Mouse (Mus musculus) kidney, postnatal 14 days (tissue): Measurements from ENCODE around the gene Olfr288.

ENCODE experiments used
- DNase-seq: peaks from one replicate; pipeline ENCODE4 v3.0.0; 2022; ENCODE audit warnings: mixed read lengths

Gene Olfr288

DNA sequence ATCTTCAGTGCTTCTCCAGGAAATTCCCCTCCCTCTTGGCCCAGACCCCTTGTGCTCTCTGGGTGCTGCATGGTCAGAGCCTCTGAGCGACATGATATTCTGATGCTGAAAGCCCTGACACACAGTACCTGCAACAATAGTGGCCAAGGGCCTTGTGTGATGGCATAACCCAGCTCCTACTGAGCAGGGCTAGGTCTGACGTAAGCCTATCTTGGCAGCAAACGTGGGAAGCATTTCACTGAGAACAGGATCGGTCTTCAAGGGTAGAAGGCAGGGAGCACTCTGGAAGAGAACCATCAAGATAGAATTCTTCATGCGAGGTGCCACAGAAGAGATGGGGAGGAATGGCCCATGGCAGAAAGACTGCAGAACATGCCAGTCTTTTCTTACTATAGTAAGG, 29.8 kb downstream of the Olfr288 start, which contains the start of gene Asb8:
TSS of gene Asb8 (minus strand) at position 101 of the 400 bp plus-strand sequence.
- no peak for DNase-seq

DNA sequence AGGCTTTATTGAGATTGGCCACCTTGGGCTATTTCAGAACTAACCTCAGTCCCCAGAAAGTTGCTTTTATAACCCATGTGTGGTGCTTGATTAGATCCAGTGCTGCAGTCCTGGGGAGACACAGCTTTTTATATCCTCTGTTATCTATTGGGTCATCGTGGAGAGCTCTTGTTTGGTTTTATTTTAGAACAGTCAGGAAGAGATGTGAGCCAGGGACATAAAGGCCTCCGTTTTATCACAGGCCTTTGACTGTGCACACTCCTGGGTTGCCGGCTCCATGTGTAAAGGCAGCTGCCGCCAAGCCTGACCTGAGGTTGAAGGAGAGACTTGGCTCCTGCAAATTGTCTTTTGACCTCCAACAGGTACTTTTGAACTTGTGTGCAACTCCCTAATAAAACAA, 32.8 kb downstream of the Olfr288 start:
- DNase-seq: no peak

DNA sequence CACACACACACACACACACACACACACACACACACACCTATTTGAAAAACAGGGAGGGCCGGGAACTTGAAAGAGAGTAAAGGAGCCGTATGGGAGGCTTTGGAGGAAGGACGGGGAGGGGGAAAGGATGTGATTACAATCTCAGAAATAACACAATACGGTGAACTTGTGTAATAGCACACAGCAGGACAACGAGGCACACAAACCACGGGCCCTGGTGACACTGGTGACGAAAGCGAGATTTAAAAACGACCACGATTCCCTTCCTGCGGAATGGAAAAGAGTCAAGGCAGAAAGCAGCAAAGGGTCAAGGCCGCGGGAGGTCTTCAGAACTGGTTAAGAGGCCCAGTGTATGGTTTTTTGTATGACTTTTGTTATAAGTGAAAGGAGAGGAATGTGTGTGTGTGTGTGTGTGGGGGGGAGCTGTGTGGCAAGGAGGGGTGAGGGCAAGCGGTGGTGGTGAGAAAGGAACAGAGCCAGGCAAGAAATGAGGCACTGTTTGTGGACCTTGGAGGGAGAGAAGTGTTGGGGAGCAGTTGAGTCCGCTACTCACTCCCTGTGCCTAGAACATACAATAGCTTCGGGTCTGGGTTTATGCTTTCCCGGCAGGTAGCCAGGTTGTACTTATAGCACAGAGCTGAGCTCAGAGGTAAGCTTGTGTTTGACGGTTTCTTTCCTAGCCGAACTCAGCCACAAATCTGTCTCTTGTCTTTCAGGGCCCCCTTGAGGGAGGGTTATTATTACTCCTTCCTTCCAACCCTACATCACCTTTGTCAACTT, 34.1 kb downstream of the Olfr288 start:
- no peak for DNase-seq

DNA sequence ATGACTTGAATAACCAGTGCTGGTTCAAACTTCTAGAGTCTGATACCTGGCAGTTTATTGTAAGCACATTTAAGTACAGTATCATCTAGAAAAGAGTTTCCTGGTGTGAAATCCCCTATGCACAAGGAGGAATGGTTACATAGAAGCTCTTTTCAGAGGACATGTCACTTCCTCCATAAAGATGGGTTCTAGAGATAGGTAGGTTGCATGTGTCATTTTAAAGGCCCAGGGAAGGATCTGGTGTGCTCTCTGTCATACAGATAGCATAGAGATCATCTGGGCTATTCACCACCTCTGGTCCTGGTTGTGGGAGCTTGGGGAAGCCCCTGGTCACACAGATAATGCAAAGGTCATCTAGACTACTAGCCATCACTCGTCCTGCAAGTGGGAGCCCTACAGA, 38.1 kb downstream of the Olfr288 start:
- DNase-seq: no peak

DNA sequence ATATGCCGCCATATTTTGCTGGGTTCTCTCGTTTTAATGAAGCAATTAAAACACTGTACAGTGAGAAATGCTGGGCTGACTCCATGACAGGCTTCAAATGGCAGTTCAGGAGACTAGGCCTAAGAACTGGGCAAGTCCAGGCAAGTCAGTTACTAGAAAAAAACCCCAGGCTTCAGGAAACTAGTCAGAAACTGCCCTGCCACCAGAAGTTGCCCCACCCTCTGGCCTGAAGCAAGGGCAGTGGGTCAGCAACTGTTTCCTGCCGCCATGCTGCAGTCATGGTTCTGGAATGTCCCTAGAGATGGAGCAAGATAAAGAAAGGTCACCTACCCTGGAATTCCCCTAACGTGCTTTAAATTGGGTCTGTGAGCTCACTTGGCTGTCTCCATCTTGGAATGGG, 39.4 kb downstream of the Olfr288 start:
- no peak for DNase-seq

DNA sequence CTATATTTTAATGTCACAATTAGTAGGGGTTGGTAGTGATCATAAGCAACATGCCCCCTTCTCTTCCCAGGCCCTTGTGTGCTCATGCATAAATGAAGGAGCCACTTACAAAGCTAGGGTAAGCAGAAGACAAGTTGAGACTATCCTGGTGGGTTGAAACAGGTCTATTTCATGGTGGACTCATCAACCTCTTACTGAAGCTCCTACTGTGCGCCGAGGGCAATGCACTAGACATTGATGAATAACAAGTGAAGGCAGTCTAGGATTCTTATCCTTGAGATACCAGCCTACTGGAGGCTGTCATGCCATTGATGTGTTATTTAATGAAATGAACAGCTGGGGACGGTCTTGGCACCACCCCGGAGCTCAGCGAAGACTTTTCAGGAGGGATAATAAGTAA, 40.1 kb downstream of the Olfr288 start:
- DNase-seq: no peak

DNA sequence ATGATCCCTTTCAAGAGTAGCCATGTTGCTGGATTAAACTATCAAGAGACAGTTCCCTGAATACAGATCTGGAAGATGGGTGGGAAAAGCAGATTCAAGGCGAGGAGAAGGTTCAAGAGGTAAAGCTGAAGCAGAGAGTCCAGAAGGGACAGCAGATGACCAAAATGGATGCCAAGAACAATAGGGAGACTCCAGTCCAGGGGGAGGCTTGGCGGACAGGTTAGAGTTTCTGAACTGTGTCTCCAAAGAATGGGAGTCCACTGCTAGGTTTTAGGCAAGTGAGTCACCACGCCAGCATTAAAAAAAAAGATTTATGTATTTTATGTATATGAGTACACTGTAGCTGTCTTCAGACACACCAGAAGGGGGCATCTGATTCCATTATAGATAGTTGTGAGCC, 40.7 kb downstream of the Olfr288 start:
- DNase-seq: no peak

DNA sequence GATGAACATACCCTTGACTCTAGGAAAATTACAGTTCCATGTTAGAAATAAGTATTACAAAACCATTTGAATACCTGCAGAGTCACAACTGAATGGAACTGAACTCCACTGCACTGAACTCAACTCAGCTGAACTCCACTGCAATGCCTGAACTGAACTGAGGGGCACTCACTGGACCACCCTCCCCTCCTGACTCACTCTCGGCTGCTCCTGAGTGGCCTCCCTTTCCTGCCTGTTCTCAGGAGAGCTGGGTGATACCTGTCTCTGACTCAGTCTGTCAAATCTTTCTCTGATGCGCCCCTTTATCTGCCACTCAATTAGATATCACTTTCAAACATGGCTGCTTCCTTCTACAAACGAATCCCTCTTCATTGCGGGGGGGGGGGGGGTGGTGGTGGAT, 41.2 kb downstream of the Olfr288 start:
- no peak for DNase-seq

DNA sequence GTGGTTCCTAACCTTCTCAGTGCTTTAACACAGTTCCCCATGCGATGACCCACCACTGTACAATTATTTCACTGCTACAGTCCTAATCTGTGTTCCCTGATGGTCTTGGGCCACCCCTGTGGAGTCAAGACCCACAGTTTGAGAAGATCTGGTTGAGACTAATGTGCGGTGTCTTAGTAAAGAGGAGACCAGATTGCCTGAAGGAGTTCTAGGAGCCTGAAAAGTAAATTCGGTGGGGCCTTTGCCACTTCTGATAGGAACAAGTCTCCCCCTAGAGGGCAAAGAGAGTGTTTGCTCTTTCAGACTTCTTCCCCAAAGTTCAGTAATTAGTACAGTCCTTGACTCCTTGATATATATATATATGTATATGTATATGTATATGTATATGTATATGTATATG, 41.7 kb downstream of the Olfr288 start:
- peak; percentile 38 for DNase-seq

DNA sequence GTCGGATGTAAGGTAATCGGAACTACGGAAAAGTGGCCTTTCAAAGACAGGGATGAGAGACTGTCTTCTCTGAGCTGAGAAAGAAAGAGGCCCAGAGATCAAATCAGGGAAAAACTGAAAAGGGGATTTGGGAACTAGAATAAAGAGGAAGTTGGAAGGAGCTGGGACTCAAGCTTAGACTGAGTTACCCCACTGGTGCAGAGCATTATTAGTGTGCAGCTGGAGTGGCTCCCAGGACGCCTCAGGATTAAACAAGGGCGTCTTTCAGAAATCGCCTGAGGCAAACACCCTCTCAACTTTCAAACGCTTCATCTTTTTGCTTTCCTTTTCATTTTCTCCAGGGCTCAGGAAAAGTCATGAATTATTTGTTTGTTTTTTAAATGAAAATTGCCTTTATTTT, 42.4 kb downstream of the Olfr288 start:
- DNase-seq: no peak

DNA sequence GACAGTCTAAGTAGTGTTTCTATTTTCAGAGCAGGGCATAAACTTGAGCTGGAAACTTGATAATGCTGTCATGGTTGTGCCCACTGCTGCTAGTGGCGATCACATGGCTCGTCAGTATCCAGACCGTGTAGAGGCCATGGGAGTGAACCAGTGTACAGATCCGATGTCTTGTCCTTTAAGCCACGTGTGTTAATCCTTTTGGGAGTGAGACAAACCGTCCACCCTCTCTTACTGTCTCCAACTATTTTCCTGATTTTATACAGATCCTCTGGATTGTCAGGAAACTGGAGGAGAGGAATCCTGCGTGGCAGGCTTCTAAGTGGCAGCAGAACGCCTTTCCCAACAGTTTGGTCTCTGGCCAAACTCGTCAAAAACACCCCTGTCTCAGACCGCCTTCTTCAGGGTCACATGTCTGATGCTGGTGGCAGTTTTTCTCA, 46.2 kb downstream of the Olfr288 start:
- DNase-seq: no peak

DNA sequence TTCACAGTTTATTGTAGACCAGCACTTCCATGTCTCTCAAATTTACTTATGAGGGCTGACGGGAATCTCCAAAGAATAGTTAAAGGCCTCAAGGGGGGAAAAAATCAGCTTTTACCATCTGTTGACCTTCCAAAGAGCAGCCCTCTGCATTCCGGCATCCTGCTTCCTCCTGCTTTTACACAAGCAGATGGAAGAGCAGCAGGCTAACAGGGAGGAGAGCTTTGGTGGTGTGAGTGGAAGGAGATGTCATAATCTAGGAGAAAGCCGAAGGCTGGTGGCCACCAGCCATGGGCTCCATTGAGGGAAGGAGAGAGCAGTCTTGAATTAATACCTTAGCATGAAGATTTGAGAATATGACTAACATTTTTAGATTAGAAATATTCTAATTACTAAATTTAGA, 47.0 kb downstream of the Olfr288 start:
- DNase-seq: no peak

DNA sequence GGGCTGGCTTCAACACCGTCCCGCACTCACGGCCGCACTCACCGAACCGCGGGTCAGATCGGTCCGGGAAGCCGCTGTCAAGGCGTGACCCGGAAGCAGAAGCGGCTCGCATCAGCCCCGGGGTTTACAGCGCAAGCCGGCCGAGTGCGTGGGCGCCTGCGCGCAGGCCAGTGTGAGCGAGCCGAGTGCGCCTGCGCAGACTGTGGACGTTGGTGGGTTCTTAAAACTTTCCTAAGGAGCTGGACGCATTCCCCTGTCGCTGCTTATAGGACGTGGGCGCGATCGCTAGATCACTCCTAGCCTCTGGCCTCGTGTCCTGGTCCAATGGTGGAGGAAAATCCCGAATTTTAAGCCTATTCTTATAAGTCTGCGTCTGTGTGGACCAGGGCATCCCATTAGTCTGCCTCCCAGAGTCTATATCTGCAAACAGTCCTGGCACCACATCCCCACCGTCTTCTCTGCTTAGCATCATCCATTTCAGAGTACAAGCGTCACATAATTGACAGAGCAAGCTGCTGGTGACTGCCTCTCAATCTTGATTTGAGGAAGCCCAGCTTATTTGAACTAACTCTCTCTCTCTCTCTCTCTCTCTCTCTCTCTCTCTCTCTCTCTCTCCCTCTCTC, 49.7 kb downstream of the Olfr288 start:
- peak; percentile 96 for DNase-seq

DNA sequence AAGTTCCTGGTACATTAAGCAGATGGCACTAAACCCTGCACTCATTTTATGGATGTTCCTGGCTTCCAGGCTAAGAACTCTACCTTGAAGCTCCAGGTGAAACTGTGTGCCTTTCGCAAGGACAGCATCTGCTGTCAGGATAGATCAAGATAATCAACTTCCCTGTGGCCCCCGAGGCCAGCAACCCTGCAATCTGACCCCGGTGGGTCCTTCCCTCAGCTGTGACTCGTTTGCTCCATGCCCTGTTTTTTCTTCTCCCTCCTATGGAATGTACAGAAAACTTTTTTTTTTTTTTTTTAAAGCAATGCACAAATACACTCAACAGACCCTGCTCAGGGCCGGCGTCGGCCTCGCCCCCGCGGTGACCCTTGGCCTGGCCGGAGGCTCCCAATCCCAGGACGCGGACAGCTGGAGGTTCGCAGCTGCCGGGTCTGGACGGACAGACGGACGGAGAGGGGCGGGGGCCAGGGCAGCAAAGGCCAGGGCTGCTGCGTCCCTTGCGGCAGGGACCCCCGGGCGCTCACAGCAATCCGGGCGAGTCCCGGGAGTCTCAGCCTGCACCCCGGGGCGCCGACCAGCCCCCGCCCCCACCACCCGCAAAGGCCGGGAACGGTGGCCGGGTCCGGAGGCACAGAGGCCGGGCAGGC, 50.4 kb downstream of the Olfr288 start:
- DNase-seq: no peak

DNA sequence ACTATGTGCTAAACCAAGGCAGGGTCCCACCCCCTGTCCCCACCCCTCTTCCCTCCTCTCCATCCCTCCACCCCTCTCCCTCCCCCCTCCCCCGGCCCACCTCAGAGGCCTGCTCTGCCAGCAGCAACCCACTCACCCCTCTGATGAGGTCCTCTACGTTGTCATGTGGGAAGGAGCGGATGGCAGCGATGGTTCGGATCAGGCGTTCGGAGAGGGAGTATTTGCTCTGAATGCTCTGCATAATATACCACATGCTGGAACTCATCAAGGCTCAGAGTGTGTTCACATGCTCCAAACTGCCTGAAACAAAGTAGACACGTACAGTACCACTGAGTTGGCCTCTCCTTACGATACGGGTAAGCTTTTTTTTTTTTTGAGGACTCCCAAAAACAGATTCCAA, 52.8 kb downstream of the Olfr288 start:
- DNase-seq: no peak

DNA sequence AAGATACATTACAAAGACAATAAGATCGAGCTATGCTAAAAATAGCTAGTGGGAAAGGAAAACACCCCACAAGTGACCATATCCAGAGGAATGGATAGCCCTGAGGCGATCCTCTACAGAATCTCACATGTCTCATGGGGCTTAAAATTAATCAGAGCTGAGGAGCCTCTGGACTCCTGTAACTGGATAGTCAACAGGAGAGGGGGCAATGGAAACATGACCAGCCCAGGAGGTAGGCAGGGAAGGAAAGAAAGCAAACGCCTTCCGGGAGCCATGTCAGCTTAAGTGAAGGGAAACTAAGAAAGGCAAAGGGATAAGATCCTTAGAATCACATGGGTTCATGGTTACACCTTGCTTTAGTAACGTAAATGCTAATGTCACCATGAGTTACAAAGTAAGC, 54.5 kb downstream of the Olfr288 start:
- DNase-seq: no peak

DNA sequence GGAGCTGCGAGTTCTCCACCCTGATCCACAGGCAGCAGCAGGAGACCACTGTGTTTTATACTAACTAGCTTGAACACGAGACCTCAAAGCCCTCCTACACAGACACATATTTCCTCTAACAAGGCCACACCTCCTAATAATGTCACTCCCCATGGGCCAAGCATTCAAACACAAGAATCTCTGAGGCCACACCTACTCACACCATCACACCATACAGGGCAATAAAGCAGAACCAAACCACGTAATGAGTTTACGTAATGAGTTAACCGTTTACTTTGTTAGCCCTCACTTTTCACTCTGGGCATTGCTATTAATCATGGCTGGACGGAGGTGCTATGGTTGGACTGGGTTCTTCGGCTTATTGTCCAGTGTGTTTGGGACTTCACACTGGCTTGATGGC, 55.6 kb downstream of the Olfr288 start:
- DNase-seq: no peak

DNA sequence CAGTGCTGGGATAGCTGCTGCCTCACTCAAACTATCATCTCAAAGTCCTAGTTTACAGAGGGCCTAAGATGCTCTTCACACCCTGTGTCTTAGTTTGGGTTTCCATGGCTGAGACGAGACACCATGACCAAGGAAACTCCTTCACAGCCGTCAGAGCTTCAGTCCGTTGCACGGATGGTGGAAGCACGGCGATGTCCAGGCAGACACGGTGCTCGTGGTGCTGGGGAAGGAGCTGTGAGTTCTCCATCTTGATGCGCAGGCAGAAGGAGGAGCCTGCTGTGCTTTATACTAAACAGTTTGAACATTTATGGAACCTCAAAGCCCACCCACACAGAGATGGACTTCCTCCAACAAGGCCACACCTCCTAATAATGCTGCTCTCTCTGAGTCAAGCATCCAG, 58.5 kb downstream of the Olfr288 start:
- DNase-seq: no peak
